Mouse (Mus musculus): ENCODE data around the gene H2-M1.

The H2-M1 gene

DNA sequence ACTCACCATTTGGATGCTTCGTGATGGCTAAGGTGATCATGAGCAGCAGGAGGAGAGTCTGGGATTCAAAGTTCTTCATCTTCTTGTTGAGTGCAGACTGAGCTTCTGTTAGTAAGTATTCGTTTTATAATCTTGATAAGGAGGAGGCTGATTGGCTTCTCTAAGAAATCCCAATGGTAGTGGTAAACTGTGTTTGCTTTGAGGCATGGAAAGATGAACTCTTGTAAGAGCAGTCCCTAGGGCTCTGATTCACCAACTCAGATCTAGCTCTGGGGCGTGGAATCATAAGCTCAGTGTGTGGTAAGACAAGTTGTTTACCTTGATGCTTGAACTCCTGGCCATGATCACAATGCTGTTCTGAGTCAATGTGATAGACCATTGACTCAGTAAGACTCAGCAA is at the start of gene H2-M1:
Gene H2-M1 (minus strand): TSS at position 101 of the 400 bp plus-strand sequence.
- no peak for DNase-seq (ENCODE audit: low spot score in 2 of 2)

DNA sequence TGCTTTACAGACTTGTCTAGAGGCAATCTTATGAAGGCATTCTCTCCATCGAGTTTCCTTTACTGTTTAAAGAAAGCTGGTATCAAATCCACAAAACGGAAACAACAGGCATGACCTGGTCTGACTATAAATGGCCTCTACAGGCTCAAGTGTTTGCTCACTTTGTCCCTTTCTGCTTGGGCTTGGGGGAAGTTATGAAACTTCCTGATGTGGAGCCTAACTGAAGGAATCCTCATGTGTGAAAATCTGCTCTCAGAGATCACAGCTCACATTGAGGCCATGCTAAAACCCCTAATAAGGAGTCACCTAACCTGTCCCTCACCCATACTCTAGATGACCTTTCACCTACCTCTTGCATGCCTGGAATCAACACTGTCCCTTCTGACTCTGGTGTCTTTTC is 25.7 kb upstream of the H2-M1 start:
- DNase-seq (ENCODE audit: low spot score in 2 of 2) = no peak

DNA sequence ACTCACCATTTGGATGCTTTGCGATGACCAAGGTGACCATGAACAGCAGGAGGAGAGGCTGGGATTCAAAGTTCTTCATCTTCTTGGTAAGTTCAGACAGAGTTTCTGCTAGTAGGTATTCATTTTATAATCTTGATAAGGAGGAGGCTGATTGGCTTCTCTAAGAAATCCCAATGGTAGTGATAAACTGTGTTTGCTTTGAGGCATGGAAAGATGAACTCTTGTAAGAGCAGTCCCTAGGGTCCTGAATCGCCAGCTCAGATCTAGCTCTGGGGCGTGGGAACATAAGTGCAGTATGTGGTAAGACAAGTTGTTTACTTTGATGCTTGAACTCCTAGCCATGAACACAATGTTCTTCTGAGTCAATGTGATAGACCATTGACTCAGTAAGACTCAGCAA is 29.5 kb downstream of the H2-M1 start, which contains the start of gene H2-M9:
Gene H2-M9 (minus strand): TSS at position 101 of the 400 bp plus-strand sequence.
- no peak for DNase-seq (ENCODE audit: low spot score in 2 of 2)
